Mouse (Mus musculus) urinary bladder, postnatal 10 days (tissue): ENCODE results near the gene Magea10.

Experiments
- DNase-seq: peaks from one replicate; pipeline ENCODE4 v3.0.0; 2022; ENCODE audit warnings: low spot score

Gene Magea10

GRCm38 (mm10) chrX:72386758-72387157, at the start of gene Magea10:
Gene Magea10, minus strand, starts transcription at chrX:72386858.
- no peak for DNase-seq

- no peak for DNase-seq
Measured at GRCm38 (mm10) chrX:72381972-72382371, 4.7 kb downstream of the Magea10 start.
